Mouse (Mus musculus) cerebellum, adult 2 months (tissue): Measurements from ENCODE around the gene Capn3.

Experiments used
- CTCF ChIP-seq: fragments of 200-500 bp; IDR thresholded peaks from 2 replicates; pipeline ENCODE4 v1.5.1; 2011; ENCODE audit warnings: low read depth, mild to moderate bottlenecking, control low read depth, low read length, moderate library complexity, borderline replicate concordance; ENCODE audit not compliant: insufficient read depth
- POLR2A ChIP-seq: fragments of 200-500 bp; IDR thresholded peaks from 2 replicates; pipeline ENCODE4 v1.6.1; 2011; ENCODE audit warnings: low read length, control low read depth, borderline replicate concordance; ENCODE audit not compliant: insufficient read depth

DNA sequence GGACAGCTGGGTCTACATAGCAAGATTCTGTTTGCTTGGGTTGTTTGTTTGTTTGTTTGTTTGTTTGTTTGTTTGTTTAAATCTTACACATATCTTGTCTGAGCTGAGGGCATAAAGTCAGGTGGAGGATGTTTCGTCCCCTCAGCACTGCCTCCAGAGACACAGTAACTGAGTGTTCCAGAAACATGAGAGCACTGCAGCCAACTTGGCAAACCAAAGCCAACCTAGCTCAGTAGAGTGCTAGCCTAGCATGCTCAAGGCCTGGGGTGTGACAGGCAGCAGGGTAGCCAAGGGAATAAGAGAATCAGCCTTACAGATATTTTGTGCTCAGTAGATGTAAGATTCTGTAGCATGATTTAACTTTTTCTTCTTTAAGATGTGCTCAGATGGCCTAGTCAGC is 11.3 kb upstream of the Capn3 start:
- TF ChIP-seq CTCF (no peak), POLR2A (no peak)
